Mouse (Mus musculus): ENCODE measurements around the gene Gdf3.
"Not testable (repeated sequence)": the region's sequence is repeated elsewhere in the genome, so short reads cannot be mapped to it uniquely, and the experiment has no call there.

Gdf3 gene

DNA sequence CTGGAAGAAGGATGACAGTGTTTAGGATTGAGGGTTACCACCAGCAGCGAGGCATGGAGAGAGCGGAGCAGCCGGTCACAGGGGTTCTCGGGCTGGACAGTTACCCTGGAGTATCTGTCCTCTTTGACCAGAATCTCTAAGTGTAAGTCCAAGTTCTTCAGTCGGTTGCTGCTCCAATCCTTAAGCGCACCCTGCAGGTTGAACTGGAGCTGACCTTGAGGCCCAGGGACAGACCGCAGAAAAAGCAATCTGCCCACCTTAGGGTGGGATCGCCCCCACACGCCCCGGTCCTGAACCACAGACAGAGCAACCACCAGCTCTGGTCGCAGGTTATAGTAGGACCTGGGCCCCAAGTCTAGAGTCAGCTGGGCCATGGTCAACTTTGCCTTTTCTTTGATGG lies 3.2 kb downstream of the Gdf3 start:
- DNase-seq (ENCODE audit: low read depth, low spot score): no peak

DNA sequence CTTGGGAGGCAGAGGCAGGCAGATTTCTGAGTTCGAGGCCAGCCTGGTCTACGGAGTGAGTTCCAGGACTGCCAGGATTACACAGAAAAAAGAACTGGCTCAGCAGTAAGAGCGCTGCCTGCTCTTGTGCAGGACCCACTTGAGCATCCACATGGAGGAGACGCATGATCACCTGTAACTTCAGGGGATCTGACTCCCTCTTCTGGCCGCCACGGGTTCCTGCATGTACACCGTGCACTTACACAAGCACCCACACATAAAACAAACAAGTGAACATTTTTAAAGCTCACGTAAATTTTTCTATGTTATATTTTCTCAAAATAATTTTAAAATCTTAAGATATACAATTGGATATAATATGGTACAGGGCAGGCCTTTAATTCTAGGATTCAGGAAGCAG lies 4.4 kb downstream of the Gdf3 start:
- no peak for DNase-seq (ENCODE audit: low read depth, low spot score)

DNA sequence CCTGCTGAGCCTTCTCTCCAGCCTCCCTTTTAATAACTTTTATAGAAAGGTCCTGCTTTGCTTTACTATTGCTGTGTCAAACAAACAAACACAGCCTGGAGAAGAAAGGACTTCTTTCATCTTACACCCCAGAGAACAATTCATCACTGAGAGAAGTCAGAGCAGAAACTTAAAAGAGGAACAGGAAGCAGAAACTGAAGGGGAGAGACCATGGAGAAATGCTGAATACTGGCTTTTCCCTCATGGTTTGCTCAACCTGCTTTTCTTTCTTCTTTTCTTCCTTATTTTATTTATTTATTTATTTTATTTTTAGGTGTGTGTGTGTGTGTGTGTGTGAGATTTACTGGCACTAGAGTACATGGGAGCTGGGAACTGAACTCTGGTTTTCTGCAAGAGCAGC lies 5.6 kb downstream of the Gdf3 start:
- no peak for DNase-seq (ENCODE audit: low read depth, low spot score)

DNA sequence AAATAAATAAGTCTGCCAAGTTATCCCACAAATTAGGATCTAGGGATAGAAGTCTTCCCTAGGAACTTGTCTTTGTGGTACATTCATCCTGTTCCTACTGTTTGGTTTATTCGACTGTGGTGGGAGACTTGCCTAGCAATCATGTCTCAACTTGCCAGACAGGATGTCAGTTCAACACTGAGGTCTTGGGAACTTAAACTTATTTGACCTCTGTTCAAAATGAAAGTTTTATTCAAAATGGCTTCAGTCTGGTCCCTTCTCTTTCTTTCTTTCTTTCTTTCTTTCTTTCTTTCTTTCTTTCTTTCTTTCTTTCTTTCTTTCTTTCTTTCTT lies 6.9 kb downstream of the Gdf3 start:
- DNase-seq (ENCODE audit: low read depth, low spot score): no peak

DNA sequence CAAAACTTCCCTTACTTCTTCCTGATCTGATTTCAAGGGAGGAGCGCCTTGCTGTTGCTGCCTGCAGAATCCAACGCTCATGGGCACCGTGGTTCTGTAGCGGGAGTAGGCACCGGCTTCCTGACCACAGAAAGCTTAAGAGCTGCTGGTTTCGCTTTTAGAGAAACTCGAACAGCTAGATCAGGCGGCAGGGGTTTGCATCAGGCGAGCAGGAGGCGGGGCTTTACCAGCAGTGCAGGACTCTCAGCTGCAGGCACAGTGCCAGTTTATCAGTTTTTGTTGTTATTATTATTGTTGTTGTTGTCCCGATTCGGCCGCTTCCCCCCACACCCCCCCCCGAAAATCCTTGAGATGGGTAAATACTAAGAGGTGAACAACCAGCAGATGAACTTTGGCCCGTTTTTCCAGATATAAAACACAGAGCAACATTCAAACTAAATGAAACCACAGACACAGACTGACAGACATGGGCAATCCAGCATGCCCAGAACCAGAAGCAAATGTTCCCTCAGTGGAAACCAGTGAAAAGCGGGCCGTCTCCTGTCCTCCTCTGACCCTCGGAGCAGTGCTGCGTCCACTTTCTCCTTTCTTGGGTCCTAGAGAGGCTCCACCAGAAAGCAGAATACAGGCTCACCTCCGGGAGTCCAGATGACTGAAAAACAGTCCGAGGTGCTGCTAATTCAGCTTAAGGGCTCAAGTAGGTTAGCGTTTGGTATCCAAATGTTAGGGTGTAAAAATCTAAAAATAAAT lies 7.5 kb downstream of the Gdf3 start, which contains the start of gene Apobec1:
Apobec1 (minus strand) TSS at position 203 of the 750 bp plus-strand sequence.
- DNase-seq (ENCODE audit: low read depth, low spot score): peak; percentile 46

DNA sequence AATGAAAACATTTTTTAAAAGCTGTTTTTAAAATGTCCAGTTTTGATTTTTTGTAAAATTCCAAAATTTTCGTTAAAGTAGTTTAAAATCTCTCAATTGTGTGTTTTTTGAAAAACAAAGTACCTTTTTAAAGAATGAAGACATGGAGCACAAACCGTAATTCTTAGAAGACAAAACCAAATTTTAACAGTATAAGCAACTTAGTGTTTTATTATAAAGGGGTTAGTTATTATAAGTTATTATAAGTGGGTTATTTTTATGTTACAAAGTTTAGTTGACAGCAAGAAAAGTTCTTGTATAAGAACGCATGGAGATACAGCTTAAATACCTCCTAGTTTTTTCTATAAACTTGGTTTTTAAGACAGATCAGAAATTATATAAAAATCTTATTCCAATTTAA lies 8.3 kb downstream of the Gdf3 start:
- no peak for DNase-seq (ENCODE audit: low read depth, low spot score)

DNA sequence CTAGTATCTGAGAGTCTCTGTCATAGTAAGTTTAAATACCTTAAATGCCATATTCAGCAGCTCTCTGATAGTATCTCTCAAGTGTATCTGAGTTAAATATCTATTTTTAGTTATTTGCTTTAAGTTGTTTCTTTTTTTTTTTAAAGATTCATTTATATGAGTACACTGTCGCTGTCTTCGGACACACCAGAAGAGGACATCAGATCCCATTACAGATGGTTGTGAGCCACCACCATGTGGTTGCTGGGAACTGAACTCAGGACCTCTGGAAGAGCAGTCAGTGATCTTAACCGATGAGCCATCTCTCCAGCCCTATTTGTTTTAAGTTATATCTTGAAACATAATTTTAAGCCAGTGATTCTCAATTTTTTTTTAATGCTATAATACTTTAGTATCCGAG lies 8.9 kb downstream of the Gdf3 start:
- no peak for DNase-seq (ENCODE audit: low read depth, low spot score)

DNA sequence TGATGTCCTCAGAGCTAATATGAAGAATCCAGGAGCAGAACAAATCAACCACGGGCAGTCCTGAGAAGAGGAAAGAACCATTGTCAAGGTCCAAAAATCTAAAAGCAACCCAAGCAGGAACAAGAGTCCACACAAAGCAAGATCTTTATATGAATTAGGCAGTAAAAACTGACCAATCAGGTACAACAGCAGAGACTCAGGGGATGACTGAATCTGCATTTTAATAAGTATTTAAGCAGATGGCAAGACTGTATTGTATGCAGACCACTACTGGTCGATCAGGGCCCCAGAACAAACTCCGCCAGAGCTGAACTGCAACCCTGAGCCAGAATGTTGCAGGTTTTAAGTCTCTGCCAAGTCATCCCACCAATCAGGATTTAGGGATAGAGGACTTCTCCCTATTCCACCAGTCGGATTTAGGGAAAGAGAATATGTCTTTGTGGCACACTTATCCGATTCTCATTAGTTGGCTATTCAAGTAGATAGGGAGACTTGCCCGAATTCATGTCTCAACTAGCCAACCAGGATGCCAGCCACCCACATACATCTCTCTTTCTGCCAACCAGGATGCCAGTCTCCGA lies 9.7 kb downstream of the Gdf3 start:
- no peak for DNase-seq (ENCODE audit: low read depth, low spot score)

DNA sequence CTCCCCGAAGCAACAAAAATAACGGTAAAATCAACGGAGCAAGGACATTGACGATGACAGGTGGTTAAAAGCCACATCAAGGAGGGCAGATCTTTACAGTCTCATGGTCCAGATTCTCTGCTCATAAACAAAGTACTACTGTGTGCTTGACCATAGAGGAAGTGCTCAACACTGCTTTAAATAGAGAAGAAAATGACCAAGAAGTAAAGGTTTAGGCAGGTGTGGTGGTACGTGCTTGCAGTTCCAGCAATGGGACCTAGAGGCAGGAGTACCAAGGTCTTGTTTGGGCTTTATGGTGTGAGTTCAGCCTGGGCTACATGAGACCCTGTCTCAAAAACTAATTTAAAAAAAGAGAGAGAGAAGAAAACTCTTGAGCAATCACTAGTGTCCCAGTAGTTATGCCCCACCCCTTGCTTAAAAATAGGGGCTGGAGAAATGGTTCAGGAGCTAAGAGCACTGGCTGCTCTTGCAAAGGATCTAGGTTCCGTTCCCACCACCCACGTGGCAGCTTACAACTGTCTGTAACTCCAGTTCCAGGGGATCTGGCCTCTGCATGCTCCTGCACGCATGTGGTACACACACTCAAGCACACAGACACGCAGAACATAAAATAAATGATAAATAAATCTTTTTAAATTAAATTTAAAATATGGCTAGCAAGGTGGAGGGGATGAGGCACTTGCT lies 10.7 kb downstream of the Gdf3 start:
- DNase-seq (ENCODE audit: low read depth, low spot score): no peak

DNA sequence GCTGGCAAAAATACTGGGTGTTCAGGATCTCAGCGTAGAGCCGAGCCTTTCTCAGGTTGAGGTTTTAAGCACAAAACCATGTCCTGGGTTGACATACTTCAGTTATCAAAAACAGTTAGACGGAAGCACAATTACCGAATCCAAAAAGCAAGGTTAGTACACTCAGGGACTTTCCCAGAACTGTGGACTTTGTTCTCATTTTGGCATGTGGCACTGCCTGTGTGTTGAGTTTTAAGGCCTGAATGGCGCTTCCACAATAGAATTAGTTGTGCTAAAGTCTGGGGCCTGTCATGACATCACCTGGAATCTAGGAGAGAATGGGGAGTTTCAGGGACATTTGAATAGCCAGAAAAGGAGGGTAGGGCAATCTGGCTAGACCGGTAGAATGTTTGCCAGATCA lies 11.5 kb downstream of the Gdf3 start:
- no peak for DNase-seq (ENCODE audit: low read depth, low spot score)

DNA sequence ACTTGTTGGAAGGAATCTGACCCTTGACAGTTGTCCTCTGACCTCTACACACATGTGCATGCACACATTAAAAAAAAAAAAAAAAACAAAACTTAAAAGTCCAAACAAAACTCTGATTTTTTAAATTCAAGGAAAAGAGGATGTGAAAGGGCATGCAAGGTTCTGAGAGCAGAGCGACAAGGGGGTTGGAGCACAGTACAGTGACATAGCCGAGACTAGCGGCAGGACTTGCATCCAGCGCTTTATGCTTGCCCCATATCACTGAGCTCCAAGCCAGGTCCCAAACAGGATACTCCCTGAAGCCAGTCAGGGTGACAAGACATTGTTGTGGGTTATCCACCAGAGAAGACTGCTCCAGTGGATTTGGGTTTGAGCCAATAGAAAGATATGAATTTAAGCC lies 11.9 kb downstream of the Gdf3 start:
- no peak for DNase-seq (ENCODE audit: low read depth, low spot score)

DNA sequence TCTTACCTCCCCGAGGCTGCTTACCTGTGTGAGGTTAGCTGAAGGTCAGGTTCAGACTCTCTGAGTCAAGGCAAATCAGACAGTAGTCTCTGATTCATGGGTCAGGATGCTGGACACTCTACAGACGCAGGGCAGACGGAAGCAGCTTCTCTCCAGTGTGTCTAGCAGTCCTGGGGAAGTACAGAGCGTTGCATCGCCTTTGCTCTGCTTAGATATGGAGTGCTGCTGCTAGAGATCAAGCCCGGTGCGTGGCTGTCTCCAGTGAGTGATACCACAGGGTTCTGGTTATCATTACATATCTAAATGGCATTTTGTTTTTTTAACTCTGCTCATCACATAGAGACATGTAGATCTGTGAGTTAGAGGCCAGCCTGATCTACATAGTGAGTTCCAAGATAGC lies 13.3 kb downstream of the Gdf3 start:
- DNase-seq (ENCODE audit: low read depth, low spot score): no peak

DNA sequence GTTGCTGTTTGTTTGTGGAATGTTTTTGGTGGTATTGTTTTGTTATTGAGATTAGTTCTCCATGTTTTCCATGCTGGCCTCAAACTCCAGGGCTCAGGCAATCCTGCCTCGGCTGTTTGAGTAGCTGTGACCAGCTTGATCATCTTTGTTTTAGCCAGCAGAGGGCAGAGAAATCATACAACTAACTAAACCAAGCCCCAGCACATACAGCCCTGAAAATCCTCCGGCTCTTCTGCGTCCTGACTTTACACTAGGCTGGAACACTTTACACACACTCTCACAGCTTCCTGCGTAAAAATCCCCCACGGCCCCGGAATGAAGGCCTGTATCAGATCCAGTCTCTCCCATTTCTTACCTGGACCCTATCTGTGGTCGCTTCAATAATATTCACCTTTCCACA lies 14.2 kb downstream of the Gdf3 start:
- DNase-seq (ENCODE audit: low read depth, low spot score): peak; percentile 34

DNA sequence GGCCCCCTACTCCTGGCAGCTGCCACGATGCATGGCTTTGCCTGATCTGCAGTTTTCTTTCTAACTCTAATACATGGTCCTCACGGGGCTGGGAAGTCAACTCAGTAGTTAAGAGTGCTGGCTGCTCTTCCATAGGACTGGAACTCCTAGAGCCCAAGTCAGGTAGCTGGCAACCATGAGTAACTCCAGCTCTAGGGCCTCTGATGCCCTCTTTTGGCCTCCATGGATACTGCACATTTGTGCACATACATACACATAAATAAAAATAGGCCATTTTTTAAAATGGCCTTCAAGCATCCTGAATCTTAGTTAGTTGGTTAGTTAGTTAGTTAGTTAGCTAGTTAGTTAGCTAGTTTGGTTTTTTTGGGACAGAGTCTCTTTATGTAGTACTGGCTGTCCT lies 17.0 kb downstream of the Gdf3 start:
- DNase-seq (ENCODE audit: low read depth, low spot score): no peak

DNA sequence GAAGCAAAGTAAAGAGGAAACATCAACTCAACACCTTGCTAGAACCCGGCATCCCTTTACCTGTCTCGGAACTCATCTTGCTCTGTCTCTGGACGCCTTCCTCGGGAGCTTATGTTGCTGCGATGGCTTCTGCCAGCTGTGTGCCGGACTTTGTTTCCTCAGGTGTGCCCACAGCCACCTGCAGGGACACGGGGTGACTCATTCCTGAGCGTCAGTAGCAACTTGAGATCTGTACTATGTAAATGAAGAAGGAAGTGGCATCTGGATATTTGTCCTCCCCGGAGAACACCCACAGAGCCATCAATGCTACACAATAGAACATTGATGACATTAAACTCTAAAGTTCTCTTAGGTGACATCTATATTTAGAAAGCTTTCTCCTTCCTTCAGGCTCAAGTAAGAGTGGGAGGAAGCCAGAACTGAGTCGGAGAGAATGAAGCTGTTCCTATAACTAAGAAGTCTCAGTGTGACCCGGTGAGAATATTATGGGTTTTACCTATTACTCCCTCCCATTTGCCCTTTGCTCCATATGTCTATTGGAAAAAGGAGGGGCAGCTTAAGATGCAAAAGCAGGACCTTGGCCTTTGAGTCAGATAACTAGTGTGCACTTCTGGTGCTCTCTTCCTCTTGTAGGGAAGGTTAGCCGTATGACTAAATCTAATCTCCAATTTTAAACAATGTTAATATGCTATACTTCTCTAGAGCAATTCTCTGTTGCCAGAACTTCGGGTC lies 18.7 kb downstream of the Gdf3 start:
- no peak for DNase-seq (ENCODE audit: low read depth, low spot score)

DNA sequence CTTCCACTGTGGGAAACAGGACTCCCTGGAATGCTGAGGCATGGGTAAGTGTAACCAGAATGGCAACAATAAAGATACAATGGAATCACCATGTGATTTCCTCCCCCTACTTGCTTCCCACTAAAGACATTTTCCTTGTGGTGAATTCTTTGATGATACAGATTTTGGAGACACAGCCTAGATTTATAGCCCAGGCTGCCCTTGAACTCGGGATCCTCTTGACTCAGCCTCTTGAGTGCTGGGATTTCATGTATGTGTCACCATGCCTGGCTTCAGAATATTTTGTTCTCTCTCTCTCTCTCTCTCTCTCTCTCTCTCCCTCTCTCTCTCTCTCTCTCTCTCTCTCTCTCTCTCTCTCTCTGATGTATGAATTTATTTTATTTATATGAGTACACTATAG lies 30.8 kb downstream of the Gdf3 start:
- DNase-seq (ENCODE audit: low read depth, low spot score): no peak

DNA sequence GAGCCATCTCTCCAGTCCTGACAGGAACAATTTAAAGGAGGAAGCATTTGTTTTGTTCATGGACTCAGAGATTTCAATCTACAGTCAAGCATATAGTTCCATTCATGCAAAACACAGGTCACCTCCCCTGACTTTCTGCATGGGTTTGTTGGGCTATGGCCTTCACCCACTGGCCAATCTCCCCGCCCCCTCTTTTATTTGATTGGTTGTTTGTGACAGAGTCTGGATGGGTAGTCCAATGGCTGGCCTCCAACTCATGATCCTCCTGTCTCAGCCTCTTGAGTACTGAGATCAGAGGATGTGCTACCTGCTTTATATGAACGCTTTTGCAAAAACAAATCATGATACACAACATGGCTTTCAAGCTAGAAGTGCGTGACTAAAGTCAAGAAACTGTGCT lies 32.9 kb downstream of the Gdf3 start:
- no peak for DNase-seq (ENCODE audit: low read depth, low spot score)

DNA sequence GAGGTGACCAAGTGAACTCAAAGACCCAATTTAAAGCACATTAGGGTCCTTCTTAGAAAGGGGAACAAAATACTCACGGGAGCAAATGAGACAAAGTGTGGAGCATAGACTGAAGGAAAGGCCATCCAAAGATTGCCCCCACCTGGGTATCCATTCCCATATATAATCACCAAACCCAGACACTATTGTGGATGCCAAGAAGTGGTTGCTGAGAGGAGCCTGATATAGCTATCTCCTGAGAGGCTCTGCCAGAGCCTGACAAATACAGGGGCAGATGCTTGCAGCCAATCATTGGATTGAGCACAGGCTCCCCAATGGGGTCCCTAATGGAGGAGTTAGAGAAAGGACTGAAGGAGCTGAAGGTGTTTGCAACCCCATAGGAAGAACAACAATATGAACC lies 34.9 kb downstream of the Gdf3 start:
- DNase-seq (ENCODE audit: low read depth, low spot score): not testable (repeated sequence)

DNA sequence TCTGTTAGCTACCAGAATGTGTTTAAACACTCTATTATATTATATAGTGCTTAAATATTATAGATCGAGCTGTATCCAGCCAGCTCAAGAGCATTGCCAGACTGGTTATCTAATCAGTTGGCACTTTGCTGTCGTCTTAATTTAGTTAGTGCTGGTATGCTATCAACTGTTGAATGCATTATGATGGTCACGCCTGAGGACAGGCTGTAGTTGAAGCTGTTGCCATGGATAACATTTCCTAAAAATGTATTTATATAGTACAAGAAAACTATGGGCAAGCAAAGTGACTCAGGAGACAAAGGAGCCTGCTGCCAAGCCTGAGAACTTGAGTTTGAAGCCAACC lies 38.3 kb downstream of the Gdf3 start:
- no peak for DNase-seq (ENCODE audit: low read depth, low spot score)

DNA sequence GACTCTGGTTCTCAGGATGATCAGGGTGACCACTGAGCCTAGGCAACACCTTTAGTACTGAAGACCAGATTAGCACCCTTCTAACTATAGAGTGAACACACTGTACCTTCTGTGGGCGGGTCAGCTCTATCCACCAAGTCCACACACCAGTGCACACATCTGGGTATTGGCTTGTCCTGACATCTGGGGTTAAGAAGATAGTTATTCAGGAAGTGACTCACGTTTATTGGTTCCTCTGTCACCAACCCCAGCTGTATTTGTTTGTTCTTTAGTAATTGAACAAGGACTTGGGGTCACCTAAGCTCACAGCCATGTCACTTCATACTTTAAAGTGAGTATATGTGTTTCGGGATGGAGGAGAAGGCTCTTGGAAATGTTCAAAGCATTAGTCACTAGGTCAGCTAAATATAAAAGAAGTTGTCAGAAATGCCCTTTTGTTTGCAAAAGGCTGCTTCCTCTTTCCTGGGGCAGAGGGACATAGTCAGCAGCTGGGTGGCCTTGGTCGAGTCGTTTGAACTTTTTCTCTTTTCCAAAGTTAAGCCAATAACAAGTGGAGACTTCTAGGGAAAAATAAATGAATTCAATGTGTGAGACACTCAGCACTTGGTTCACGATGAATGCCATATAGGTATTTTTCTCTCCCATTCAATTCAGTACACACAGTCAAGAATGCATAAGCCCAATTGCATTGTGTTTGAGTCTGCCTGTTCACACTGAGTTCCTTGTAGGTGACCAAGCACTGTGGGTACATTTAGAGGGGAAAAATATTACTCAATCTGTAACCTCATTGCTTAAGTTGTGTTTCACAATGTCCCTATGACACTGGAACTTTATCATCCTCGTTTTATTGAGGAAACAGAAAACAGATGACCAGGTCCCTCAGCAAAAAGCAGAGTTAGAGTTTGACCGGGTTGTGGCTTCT lies 38.9 kb downstream of the Gdf3 start:
- DNase-seq (ENCODE audit: low read depth, low spot score): no peak

DNA sequence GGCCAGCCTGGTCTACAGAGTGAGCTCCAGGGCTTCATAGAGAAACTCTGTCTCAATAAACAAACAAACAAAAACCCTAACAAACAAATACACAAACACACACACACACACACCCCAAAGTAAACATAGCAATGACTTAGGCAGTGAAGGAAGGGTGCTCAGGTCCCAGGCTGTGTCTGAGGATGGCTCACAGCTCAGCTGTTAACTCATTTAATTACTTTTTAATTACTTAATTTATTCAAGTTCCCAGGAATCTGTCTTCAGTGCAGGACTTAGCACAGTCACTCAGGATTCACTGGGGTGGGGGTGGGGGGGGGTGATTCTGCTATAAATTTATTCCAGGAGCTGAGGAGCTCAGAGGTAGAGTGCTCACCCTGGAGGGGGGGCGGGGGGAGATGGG lies 40.1 kb downstream of the Gdf3 start:
- no peak for DNase-seq (ENCODE audit: low read depth, low spot score)

DNA sequence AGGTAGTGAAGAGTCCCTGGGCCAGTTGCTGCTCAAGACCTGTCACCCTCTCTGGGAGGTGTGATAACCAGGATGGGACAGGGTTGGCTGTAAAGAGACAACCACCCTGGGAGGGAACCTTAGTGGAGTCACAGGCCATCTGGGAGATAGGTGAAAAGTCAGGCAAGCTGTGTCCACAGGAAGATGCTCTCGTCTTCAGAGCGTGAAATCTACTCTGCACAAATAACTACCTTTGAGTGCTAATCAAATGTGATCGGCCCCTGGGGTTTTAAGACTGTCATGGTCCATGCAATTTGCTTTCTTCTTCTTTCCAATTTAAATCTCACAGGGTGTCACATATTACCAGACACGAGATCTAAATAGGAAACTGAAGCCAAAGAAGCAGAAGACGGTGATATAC lies 40.8 kb downstream of the Gdf3 start:
- no peak for DNase-seq (ENCODE audit: low read depth, low spot score)

All from mesoderm, embryonic 11.5 days (tissue).